Mouse (Mus musculus) CH12.LX (cell line): ENCODE results near the gene Pfpl.

Experiments used
- CTCF ChIP-seq, 2 experiments: IDR thresholded peaks in 1 of 2; conservative IDR thresholded peaks in 1 of 2; 2 replicates each; pipeline ENCODE4 v1.5.1; 2011 to 2012; ENCODE audit warnings: low read depth in 2 of 2, low read length in 2 of 2, improper control_type of control experiment in 1 of 2, inconsistent platforms in 1 of 2, mild to moderate bottlenecking in 1 of 2, moderate library complexity in 1 of 2
- POLR2A ChIP-seq: IDR thresholded peaks from 2 replicates; pipeline ENCODE4 v1.6.1; 2011; ENCODE audit warnings: low read depth, mild to moderate bottlenecking, improper control_type of control experiment, low read length
- USF2 ChIP-seq: conservative IDR thresholded peaks from 2 replicates; pipeline ENCODE4 v1.6.1; 2011; ENCODE audit warnings: low read depth, low read length, improper control_type of control experiment

DNA sequence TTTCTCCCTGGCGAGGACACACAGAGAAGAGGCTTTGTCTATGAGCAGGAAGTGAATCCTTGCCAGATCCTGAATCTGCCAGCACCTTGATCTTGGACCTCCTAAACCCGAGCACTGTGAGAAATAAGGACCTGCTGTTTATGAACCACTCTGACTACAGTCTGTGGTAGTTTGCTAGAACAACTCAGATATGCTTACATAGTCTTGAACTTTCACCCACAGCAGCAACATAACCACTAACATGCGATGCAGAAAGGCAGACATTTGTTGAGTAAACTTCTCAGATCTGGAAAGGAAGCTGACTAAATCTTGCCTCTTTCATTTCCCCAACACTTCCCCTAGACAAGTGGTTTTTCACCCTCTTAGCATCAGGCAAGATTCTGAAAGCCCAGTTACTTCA, 44.2 kb downstream of the Pfpl start:
- TF ChIP-seq USF2 (no peak), CTCF (conservative IDR thresholded peaks at IDR 0.05 in 1 of 2, IDR thresholded peaks at IDR 0.05 in 1 of 2; ENCODE audit: low read depth in 2 of 2, low read length in 2 of 2) (no peak), POLR2A (no peak)
